Comparison of ENCODE assay signal across 16 mouse cellular contexts in genomic region chr7:137320320-137320719, GRCm38 (mm10). TPM values are rescaled to one million over a fixed set of nuclear protein-coding genes. Genes with fewer than 3 reads are reported as not detected.
DNase-seq lines count a peak whose midpoint lies in the region; ATAC-seq and TF ChIP-seq lines count a peak whose summit lies in the region.
"Had no signal": no experiment of that assay in that cellular context is flagged by ENCODE, and none has a peak within 500 bp of the region (broad histone marks: within the 10 kb centered on the region; RNA-seq: fewer than 3 reads in every experiment).

No protein-coding gene starts in this region.

- no peak overlapping the region for H3K9ac ChIP-seq in embryonic facial prominence, embryonic 12.5 days
- H3K9ac ChIP-seq in hindbrain, embryonic 11.5 days (ENCODE audit: low read depth, low read length): no peak overlapping the region
- peak overlapping the region; percentile 70 for H3K9ac ChIP-seq in limb, embryonic 14.5 days (ENCODE audit: low read depth, low read length, severe bottlenecking)
- H3K9ac ChIP-seq in neural tube, embryonic 11.5 days (ENCODE audit: low read length): 0 out of 2 replicates have a peak overlapping the region, but pooled peaks have one; percentile 4
- H3K9ac ChIP-seq: liver, embryonic 13.5 days; stomach, embryonic 15.5 days had no signal

- H3K36me3 ChIP-seq in embryonic facial prominence, embryonic 12.5 days: no peaks in the 10 kb centered on the region
- no peaks in the 10 kb centered on the region for H3K36me3 ChIP-seq in hindbrain, embryonic 11.5 days (ENCODE audit: control insufficient read depth, insufficient read depth, low read length)
- H3K36me3 ChIP-seq in limb, embryonic 14.5 days (ENCODE audit: control insufficient read depth, insufficient read depth, low read length): no peaks in the 10 kb centered on the region
- no peaks in the 10 kb centered on the region for H3K36me3 ChIP-seq in neural tube, embryonic 11.5 days (ENCODE audit: control insufficient read depth, insufficient read depth, low read length)
- H3K36me3 ChIP-seq: liver, embryonic 13.5 days; stomach, embryonic 15.5 days had no signal

- no peak for ATAC-seq in embryonic facial prominence, embryonic 12.5 days (ENCODE audit: insufficient number of reproducible peaks, insufficient read depth, low FRiP score, low TSS enrichment)
- ATAC-seq in hindbrain, embryonic 11.5 days (ENCODE audit: low FRiP score): no peak
- ATAC-seq in limb, embryonic 14.5 days (ENCODE audit: low FRiP score, low read depth): no peak
- no peak for ATAC-seq in neural tube, embryonic 11.5 days (ENCODE audit: insufficient read depth, low FRiP score, low TSS enrichment)
- ATAC-seq: forebrain, embryonic 14.5 days; inflammation-experienced regulatory T-cells, adult 6 months had no signal

- no peaks in the 10 kb centered on the region for H3K9me3 ChIP-seq in embryonic facial prominence, embryonic 12.5 days
- H3K9me3 ChIP-seq in hindbrain, embryonic 11.5 days (ENCODE audit: control insufficient read depth, low read length): no peaks in the 10 kb centered on the region
- no peaks in the 10 kb centered on the region for H3K9me3 ChIP-seq in limb, embryonic 14.5 days (ENCODE audit: control insufficient read depth, low read length)
- H3K9me3 ChIP-seq in neural tube, embryonic 11.5 days (ENCODE audit: control insufficient read depth, low read length): no peaks in the 10 kb centered on the region
- H3K9me3 ChIP-seq: liver, embryonic 13.5 days; stomach, embryonic 15.5 days had no signal

- H3K4me1 ChIP-seq in embryonic facial prominence, embryonic 12.5 days: peaks cover 45% of the 10 kb centered on the region
- peaks cover 13% of the 10 kb centered on the region for H3K4me1 ChIP-seq in hindbrain, embryonic 11.5 days (replicated peaks; ENCODE audit: control insufficient read depth, insufficient read depth, low read length)
- H3K4me1 ChIP-seq in limb, embryonic 14.5 days (ENCODE audit: control insufficient read depth, insufficient read depth, low read length): peaks cover 50% of the 10 kb centered on the region
- H3K4me1 ChIP-seq in neural tube, embryonic 11.5 days (ENCODE audit: control insufficient read depth, insufficient read depth, low read length): peaks cover 50% of the 10 kb centered on the region

- no peak overlapping the region for H3K27ac ChIP-seq in embryonic facial prominence, embryonic 12.5 days
- H3K27ac ChIP-seq in hindbrain, embryonic 11.5 days (ENCODE audit: low read depth, low read length): no peak overlapping the region
- peak overlapping the region; percentile 82 for H3K27ac ChIP-seq in limb, embryonic 14.5 days (replicated peaks; ENCODE audit: low read depth, low read length)
- no peak overlapping the region for H3K27ac ChIP-seq in neural tube, embryonic 11.5 days (ENCODE audit: low read depth, low read length)
- H3K27ac ChIP-seq: kidney, postnatal 0 days; liver, embryonic 13.5 days; stomach, embryonic 15.5 days had no signal

- peak overlapping the region; percentile 70 for H3K4me2 ChIP-seq in embryonic facial prominence, embryonic 12.5 days (replicated peaks)
- peak overlapping the region; percentile 24; the same call in 1 of the 2 replicates for H3K4me2 ChIP-seq in hindbrain, embryonic 11.5 days (replicated peaks; ENCODE audit: low read depth, low read length)
- H3K4me2 ChIP-seq in limb, embryonic 14.5 days (replicated peaks; ENCODE audit: low read depth, low read length, severe bottlenecking): peak overlapping the region; percentile 91
- H3K4me2 ChIP-seq in neural tube, embryonic 11.5 days (ENCODE audit: low read depth): peak overlapping the region; percentile 72
- H3K4me2 ChIP-seq: liver, embryonic 13.5 days had no signal

- WGBS in embryonic facial prominence, embryonic 12.5 days: 4% methylated on average over 11 of the region's 11 CpGs
- 1% methylated on average over 11 of the region's 11 CpGs for whole genome bisulfite sequencing in hindbrain, embryonic 11.5 days
- WGBS in limb, embryonic 14.5 days: 6% methylated on average over 11 of the region's 11 CpGs
- 1% methylated on average over 11 of the region's 11 CpGs for WGBS in neural tube, embryonic 11.5 days

- no peak for DNase-seq in hindbrain, embryonic 11.5 days (ENCODE audit: low spot score)
- DNase-seq in limb, embryonic 14.5 days (ENCODE audit: low spot score): no peak
- DNase-seq in neural tube, embryonic 11.5 days (ENCODE audit: low spot score): peak; percentile 30
- DNase-seq in ovary, postnatal 36 days (ENCODE audit: low spot score): no peak
- DNase-seq in cerebellum, postnatal 25 days: no peak
- no peak for DNase-seq in right cerebral cortex, postnatal 4 days
- DNase-seq: adrenal gland, postnatal 36 days; cerebellum, adult 11 months; liver, embryonic 13.5 days; lung, postnatal 14 days; thymus, postnatal 4 days had no signal

- no peak for TF ChIP-seq POLR2A in limb, embryonic 14.5 days (IDR thresholded peaks at IDR 0.05; ENCODE audit: borderline replicate concordance, extremely low read depth, insufficient read depth, insufficient read length)

- H3K4me3 ChIP-seq in embryonic facial prominence, embryonic 12.5 days: peak overlapping the region; percentile 30
- no peak overlapping the region for H3K4me3 ChIP-seq in hindbrain, embryonic 11.5 days (ENCODE audit: low read depth, low read length)
- H3K4me3 ChIP-seq in limb, embryonic 14.5 days (replicated peaks; ENCODE audit: low read length): peak overlapping the region; percentile 84
- peak overlapping the region; percentile 34 for H3K4me3 ChIP-seq in neural tube, embryonic 11.5 days (ENCODE audit: low read depth, low read length)

- peaks cover 75% of the 10 kb centered on the region for H3K27me3 ChIP-seq in embryonic facial prominence, embryonic 12.5 days
- H3K27me3 ChIP-seq in hindbrain, embryonic 11.5 days (ENCODE audit: control insufficient read depth, insufficient read depth, low read length): peaks cover 63% of the 10 kb centered on the region
- H3K27me3 ChIP-seq in limb, embryonic 14.5 days (ENCODE audit: control insufficient read depth, insufficient read depth, low read length): peaks cover 69% of the 10 kb centered on the region
- peaks cover 82% of the 10 kb centered on the region for H3K27me3 ChIP-seq in neural tube, embryonic 11.5 days (ENCODE audit: control insufficient read depth, insufficient read depth, low read length)

RNA-seq across cellular contexts. Expression of gene Ebf3, which starts 6.1 kb away (rescaled TPM):
- 15.5 and 21.1 TPM in 2 replicates for polyA plus RNA-seq in embryonic facial prominence, embryonic 12.5 days (2016; fragmentation: Nextera tagmentation; extraction: Ambion mirVana)
- polyA plus RNA-seq in hindbrain, embryonic 11.5 days (2014; fragmentation: Nextera tagmentation; extraction: Ambion mirVana): 14.0 and 15.9 TPM in 2 replicates
- polyA plus RNA-seq in limb, embryonic 14.5 days (2012; rRNA removed): 80.3 and 93.2 TPM in 2 replicates
- 15.3 and 17.8 TPM in 2 replicates for polyA plus RNA-seq in limb, embryonic 14.5 days (2014; fragmentation: Nextera tagmentation; extraction: Ambion mirVana)
- 12.9 and 13.0 TPM in 2 replicates for polyA plus RNA-seq in neural tube, embryonic 11.5 days (2014; fragmentation: Nextera tagmentation; extraction: Ambion mirVana)
- polyA plus RNA-seq: inflammation-experienced regulatory T-cells, adult 6 months had no signal

Comparison
In these comparisons a context has a peak if more than half of its experiments do, and no peak if none do; other contexts are left out.
1. H3K4me2 ChIP-seq: peak in every context shown above with its lines; median percentile 91 in limb, embryonic 14.5 days; 72 in neural tube, embryonic 11.5 days; 70 in embryonic facial prominence, embryonic 12.5 days; 24 in hindbrain, embryonic 11.5 days.
2. H3K9ac ChIP-seq: peak in limb, embryonic 14.5 days (single experiment) and neural tube, embryonic 11.5 days (single experiment); none in embryonic facial prominence, embryonic 12.5 days (single experiment) and hindbrain, embryonic 11.5 days (single experiment).